Mouse (Mus musculus) cortical plate, adult 2 months (tissue): ENCODE measurements around the gene Camkmt.

Experiments used
- CTCF ChIP-seq: fragments of 200-500 bp; IDR thresholded peaks from 2 replicates; pipeline ENCODE4 v1.5.1; 2011; ENCODE audit warnings: mild to moderate bottlenecking, control low read depth, low read length; ENCODE audit not compliant: insufficient read depth; ENCODE audit errors: extremely low read depth
- POLR2A ChIP-seq: fragments of 200-500 bp; IDR thresholded peaks from 2 replicates; pipeline ENCODE4 v1.6.1; 2011; ENCODE audit warnings: mild to moderate bottlenecking, low read length, control low read depth; ENCODE audit not compliant: insufficient read depth; ENCODE audit errors: extremely low read depth

- no peak for TF ChIP-seq POLR2A
- TF ChIP-seq CTCF, result no peak
Observed at GRCm38 (mm10) chr17:85199321-85199720, 109.0 kb downstream of the Camkmt start.
